Mouse (Mus musculus): Measurements from ENCODE around the gene Amot. TPM values are rescaled to one million over a fixed set of nuclear protein-coding genes. Genes with fewer than 3 reads are reported as not detected.

Gene Amot
- polyA plus RNA-seq (2014; fragmentation: Nextera tagmentation; extraction: Ambion mirVana), result 17.2 and 17.5 TPM in 2 replicates

- Histone ChIP-seq H3K27ac (ENCODE audit: low read depth, low read length) (peak within 1 kb of the TSS; percentile 27; the same call in 1 of the 2 replicates), H3K4me3 (ENCODE audit: low read depth, low read length) (peak within 1 kb of the TSS; percentile 39), H3K9me3 (ENCODE audit: control insufficient read depth, low read length) (no peaks in the 10 kb centered on the region), H3K4me2 (ENCODE audit: low read depth, low read length, severe bottlenecking) (peak within 1 kb of the TSS; percentile 47), H3K36me3 (ENCODE audit: control insufficient read depth, insufficient read depth, low read length) (no peaks in the 10 kb centered on the region), H3K9ac (ENCODE audit: low read length) (peak within 1 kb of the TSS; percentile 49), H3K4me1 (replicated peaks; ENCODE audit: control insufficient read depth, insufficient read depth, low read length) (no peaks in the 10 kb centered on the region), H3K27me3 (ENCODE audit: control insufficient read depth, insufficient read depth, low read length) (no peaks in the 10 kb centered on the region)
- ATAC-seq (replicated peaks; ENCODE audit: low FRiP score), result peak; percentile 95
- peak; percentile 91 for DNase-seq (ENCODE audit: low spot score)
- 19% methylated on average over 34 of the region's 34 CpGs for WGBS
Measured at GRCm38 (mm10) chrX:145504717-145505415, at the start of gene Amot. Gene Amot (minus strand): TSS chrX:145505181.

DNA sequence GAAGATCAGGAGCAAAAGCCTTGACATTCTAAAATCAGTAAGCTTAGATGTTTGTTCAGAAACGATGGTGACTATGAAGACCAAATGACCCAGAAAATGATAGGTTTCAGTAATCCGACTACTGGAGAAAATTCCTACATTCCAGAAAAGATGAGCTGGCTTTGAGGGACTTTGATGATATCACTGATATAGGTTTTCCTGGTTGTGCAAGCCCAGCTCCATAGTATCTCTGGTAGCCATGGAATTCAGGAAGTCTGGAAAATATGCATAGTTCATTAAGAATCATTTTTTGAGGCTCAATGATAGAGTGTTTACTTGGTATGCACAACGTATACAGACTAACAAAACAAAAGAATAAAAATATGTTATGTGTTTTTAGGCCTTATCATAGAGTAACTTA lies 40.1 kb upstream of the Amot start:
- no peak overlapping the region for H3K4me2 ChIP-seq (ENCODE audit: low read depth, low read length, severe bottlenecking)
- DNase-seq (ENCODE audit: low spot score) (no peak), ATAC-seq (replicated peaks; ENCODE audit: low FRiP score) (no peak)
- no peaks in the 10 kb centered on the region for H3K4me1 ChIP-seq (replicated peaks; ENCODE audit: control insufficient read depth, insufficient read depth, low read length)
- WGBS, result 62% methylated on average over 3 of the region's 3 CpGs
- H3K27ac ChIP-seq (ENCODE audit: low read depth, low read length), result no peak overlapping the region
- H3K36me3 ChIP-seq (ENCODE audit: control insufficient read depth, insufficient read depth, low read length), result no peaks in the 10 kb centered on the region
- no peaks in the 10 kb centered on the region; the same call in 1 of the 2 replicates for H3K27me3 ChIP-seq (ENCODE audit: control insufficient read depth, insufficient read depth, low read length)
- H3K9me3 ChIP-seq (ENCODE audit: control insufficient read depth, low read length), result no peaks in the 10 kb centered on the region
- no peak overlapping the region for H3K9ac ChIP-seq (ENCODE audit: low read length)
- no peak overlapping the region for H3K4me3 ChIP-seq (ENCODE audit: low read depth, low read length)

DNA sequence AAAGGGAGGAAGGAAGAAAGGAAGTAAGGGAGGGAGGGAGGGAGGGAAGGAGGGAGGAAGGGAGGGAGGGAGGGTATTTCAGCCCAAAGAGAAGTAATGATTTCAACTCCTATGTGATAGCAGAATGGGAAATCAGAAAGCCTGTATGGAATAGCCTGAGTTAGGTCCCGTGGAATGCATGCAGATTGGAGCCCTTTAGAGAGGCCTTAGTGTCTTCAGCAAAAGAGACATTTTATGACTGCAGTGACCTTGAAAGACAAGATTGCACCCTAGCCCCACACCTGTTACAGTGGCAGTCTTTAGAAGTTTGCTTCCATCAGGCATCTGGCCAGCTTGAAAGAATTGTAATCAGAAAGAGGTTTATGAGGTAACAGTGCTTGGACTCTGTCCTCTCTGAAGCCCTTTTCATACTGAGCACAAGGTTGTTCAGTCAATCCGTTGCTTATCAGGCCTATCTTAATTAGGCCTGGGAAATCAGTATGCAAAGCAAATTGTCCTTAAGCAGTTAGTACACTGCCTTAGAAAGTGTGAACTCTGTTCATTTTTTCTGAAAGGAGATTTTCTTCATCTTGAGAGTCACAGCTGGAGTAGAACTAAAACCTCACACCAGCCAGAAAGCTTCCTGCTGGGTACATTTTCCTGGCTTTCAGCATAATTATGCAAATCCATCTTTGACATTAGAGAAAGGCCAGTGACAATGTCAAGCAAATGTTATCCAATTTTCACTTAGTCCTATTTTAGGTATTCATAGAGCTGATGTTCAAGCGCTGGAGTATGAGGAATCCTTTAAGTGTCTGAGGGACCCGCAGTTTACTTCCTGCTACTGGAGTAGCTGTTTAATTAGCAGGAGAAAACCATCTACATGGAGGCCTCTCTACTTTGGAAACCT lies 38.9 kb upstream of the Amot start:
- H3K27ac ChIP-seq (ENCODE audit: low read depth, low read length), result no peak overlapping the region
- H3K9ac ChIP-seq (ENCODE audit: low read length), result no peak overlapping the region
- no peak overlapping the region for H3K4me3 ChIP-seq (ENCODE audit: low read depth, low read length)
- no peak for DNase-seq (ENCODE audit: low spot score)
- H3K4me1 ChIP-seq (replicated peaks; ENCODE audit: control insufficient read depth, insufficient read depth, low read length), result no peaks in the 10 kb centered on the region
- ATAC-seq (replicated peaks; ENCODE audit: low FRiP score), result peak; percentile 77
- H3K4me2 ChIP-seq (ENCODE audit: low read depth, low read length, severe bottlenecking), result no peak overlapping the region
- H3K36me3 ChIP-seq (ENCODE audit: control insufficient read depth, insufficient read depth, low read length), result no peaks in the 10 kb centered on the region
- H3K9me3 ChIP-seq (ENCODE audit: control insufficient read depth, low read length), result no peaks in the 10 kb centered on the region
- H3K27me3 ChIP-seq (ENCODE audit: control insufficient read depth, insufficient read depth, low read length), result no peaks in the 10 kb centered on the region; the same call in 1 of the 2 replicates
- WGBS, result 41% methylated on average over 4 of the region's 4 CpGs

DNA sequence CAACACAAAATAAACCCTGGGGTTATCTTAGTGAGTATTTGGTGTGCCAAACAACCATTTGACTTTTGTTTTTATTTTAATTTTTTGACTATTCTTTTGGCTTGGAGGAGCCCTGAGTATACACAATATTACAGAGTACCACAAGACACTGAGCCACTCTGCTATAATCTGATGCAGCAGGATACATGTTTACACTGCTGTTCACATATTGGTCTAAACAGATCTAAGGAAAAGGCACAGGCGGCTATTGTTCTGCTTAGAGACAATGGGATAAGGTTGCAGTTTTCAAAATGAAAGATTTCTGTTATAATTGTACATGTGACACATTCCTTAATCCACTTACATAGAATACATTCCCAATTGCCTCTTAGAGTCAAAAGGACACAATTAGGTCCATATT lies 36.1 kb upstream of the Amot start:
- Histone ChIP-seq H3K27me3 (ENCODE audit: control insufficient read depth, insufficient read depth, low read length) (no peaks in the 10 kb centered on the region; the same call in 1 of the 2 replicates), H3K9ac (ENCODE audit: low read length) (no peak overlapping the region), H3K4me3 (ENCODE audit: low read depth, low read length) (no peak overlapping the region), H3K4me1 (replicated peaks; ENCODE audit: control insufficient read depth, insufficient read depth, low read length) (no peaks in the 10 kb centered on the region), H3K27ac (ENCODE audit: low read depth, low read length) (no peak overlapping the region), H3K36me3 (ENCODE audit: control insufficient read depth, insufficient read depth, low read length) (no peaks in the 10 kb centered on the region), H3K9me3 (ENCODE audit: control insufficient read depth, low read length) (no peaks in the 10 kb centered on the region), H3K4me2 (ENCODE audit: low read depth, low read length, severe bottlenecking) (no peak overlapping the region)
- ATAC-seq (replicated peaks; ENCODE audit: low FRiP score) (0 out of 2 replicates have a peak, but pooled peaks have one; percentile 22), DNase-seq (ENCODE audit: low spot score) (no peak)
- WGBS, result 68% methylated on average over 1 of the region's 1 CpGs

GRCm38 (mm10) chrX:145540321-145540720 lies 35.3 kb upstream of the Amot start:
- no peak overlapping the region for H3K27ac ChIP-seq (ENCODE audit: low read depth, low read length)
- H3K9ac ChIP-seq (ENCODE audit: low read length), result no peak overlapping the region
- no peak overlapping the region for H3K4me2 ChIP-seq (ENCODE audit: low read depth, low read length, severe bottlenecking)
- no peak overlapping the region for H3K4me3 ChIP-seq (ENCODE audit: low read depth, low read length)
- H3K27me3 ChIP-seq (ENCODE audit: control insufficient read depth, insufficient read depth, low read length), result no peaks in the 10 kb centered on the region; the same call in 1 of the 2 replicates
- ATAC-seq (replicated peaks; ENCODE audit: low FRiP score) (no peak), DNase-seq (ENCODE audit: low spot score) (no peak)
- H3K4me1 ChIP-seq (replicated peaks; ENCODE audit: control insufficient read depth, insufficient read depth, low read length), result no peaks in the 10 kb centered on the region
- H3K9me3 ChIP-seq (ENCODE audit: control insufficient read depth, low read length), result no peaks in the 10 kb centered on the region
- no peaks in the 10 kb centered on the region for H3K36me3 ChIP-seq (ENCODE audit: control insufficient read depth, insufficient read depth, low read length)
- WGBS, result 92% methylated on average over 1 of the region's 1 CpGs

DNA sequence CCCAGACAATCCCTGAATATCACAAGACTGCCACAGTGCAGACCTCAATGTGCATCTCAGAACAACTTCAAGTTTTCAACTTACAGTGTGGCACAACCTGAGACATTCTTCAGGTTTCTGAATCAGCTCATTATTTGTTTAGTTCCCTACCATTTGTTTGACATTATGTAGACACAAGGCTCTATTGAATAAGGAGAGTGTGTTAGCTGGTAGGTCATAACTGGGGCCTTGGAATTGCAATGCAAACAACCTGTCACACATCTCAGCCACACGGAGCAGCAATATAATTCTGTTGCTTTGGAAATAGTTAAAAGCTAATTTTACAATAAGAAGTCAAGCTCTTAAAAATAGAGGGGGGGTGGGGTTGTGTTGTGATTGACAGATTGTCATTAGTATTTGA lies 24.6 kb upstream of the Amot start:
- DNase-seq (ENCODE audit: low spot score) (no peak), ATAC-seq (replicated peaks; ENCODE audit: low FRiP score) (no peak)
- no peaks in the 10 kb centered on the region for H3K36me3 ChIP-seq (ENCODE audit: control insufficient read depth, insufficient read depth, low read length)
- 55% methylated on average over 1 of the region's 1 CpGs for WGBS
- no peak overlapping the region for H3K9ac ChIP-seq (ENCODE audit: low read length)
- no peak overlapping the region for H3K4me3 ChIP-seq (ENCODE audit: low read depth, low read length)
- H3K4me2 ChIP-seq (ENCODE audit: low read depth, low read length, severe bottlenecking), result no peak overlapping the region
- H3K9me3 ChIP-seq (ENCODE audit: control insufficient read depth, low read length), result no peaks in the 10 kb centered on the region
- H3K4me1 ChIP-seq (replicated peaks; ENCODE audit: control insufficient read depth, insufficient read depth, low read length), result no peaks in the 10 kb centered on the region
- H3K27me3 ChIP-seq (ENCODE audit: control insufficient read depth, insufficient read depth, low read length), result no peaks in the 10 kb centered on the region
- no peak overlapping the region for H3K27ac ChIP-seq (ENCODE audit: low read depth, low read length)

DNA sequence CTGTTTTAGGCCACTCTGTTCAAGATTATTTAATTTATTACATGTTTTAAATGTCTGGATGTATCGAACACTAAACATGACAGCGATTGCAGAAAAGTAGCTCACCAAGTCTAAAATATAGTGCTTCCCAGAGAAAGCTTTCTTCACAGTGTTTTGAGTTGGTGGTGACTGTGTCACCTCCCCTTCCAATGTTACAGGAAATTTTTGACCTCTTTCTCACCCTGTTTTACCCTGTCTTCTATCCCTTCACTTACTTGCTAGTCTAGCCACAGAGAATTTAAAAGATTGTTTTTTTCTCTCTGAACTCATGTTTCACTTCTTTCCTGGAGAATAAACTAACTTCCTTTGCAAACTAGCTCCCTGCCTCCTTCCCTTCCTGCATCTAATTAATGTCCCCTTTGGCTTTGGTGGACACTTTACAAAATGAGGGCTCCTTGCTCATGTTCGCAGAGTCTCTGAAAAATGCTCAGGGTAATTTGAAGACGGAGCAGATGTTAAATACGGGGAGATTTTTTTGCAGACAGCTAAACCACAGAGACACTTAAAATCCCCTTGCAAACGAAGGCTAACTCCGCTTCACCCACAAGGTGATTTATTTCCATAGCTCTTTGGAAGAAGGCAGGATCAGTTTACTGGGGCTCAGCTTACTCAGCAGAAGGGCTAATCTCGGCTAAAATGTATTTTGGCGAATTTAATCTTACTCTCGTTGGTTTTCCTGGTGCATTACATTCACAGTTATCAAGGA lies 11.5 kb upstream of the Amot start:
- no peak overlapping the region for H3K4me2 ChIP-seq (ENCODE audit: low read depth, low read length, severe bottlenecking)
- H3K4me3 ChIP-seq (ENCODE audit: low read depth, low read length), result no peak overlapping the region
- H3K27me3 ChIP-seq (ENCODE audit: control insufficient read depth, insufficient read depth, low read length), result no peaks in the 10 kb centered on the region
- ATAC-seq (replicated peaks; ENCODE audit: low FRiP score) (no peak), DNase-seq (ENCODE audit: low spot score) (no peak)
- H3K9me3 ChIP-seq (ENCODE audit: control insufficient read depth, low read length), result no peaks in the 10 kb centered on the region
- no peak overlapping the region for H3K9ac ChIP-seq (ENCODE audit: low read length)
- 70% methylated on average over 10 of the region's 10 CpGs for WGBS
- no peak overlapping the region for H3K27ac ChIP-seq (ENCODE audit: low read depth, low read length)
- no peaks in the 10 kb centered on the region for H3K36me3 ChIP-seq (ENCODE audit: control insufficient read depth, insufficient read depth, low read length)
- H3K4me1 ChIP-seq (replicated peaks; ENCODE audit: control insufficient read depth, insufficient read depth, low read length), result no peaks in the 10 kb centered on the region

- Histone ChIP-seq H3K27ac (ENCODE audit: low read depth, low read length) (no peak overlapping the region), H3K27me3 (ENCODE audit: control insufficient read depth, insufficient read depth, low read length) (no peaks in the 10 kb centered on the region), H3K4me2 (ENCODE audit: low read depth, low read length, severe bottlenecking) (no peak overlapping the region), H3K4me3 (ENCODE audit: low read depth, low read length) (no peak overlapping the region), H3K4me1 (replicated peaks; ENCODE audit: control insufficient read depth, insufficient read depth, low read length) (no peaks in the 10 kb centered on the region), H3K9me3 (ENCODE audit: control insufficient read depth, low read length) (no peaks in the 10 kb centered on the region), H3K9ac (ENCODE audit: low read length) (no peak overlapping the region), H3K36me3 (ENCODE audit: control insufficient read depth, insufficient read depth, low read length) (no peaks in the 10 kb centered on the region)
- DNase-seq (ENCODE audit: low spot score) (no peak), ATAC-seq (replicated peaks; ENCODE audit: low FRiP score) (no peak)
- WGBS, result 59% methylated on average over 9 of the region's 9 CpGs
Measured at GRCm38 (mm10) chrX:145515498-145516158, 10.6 kb upstream of the Amot start.
